Mouse (Mus musculus) CH12.LX (cell line): Measurements from ENCODE around the gene 6430548M08Rik.

Experiments
- BHLHE40 ChIP-seq: IDR thresholded peaks from 2 replicates; pipeline ENCODE4 v1.6.1; 2011; ENCODE audit warnings: mild to moderate bottlenecking, low read depth, low read length, improper control_type of control experiment
- CTCF ChIP-seq, 2 experiments: IDR thresholded peaks in 1 of 2; conservative IDR thresholded peaks in 1 of 2; 2 replicates each; pipeline ENCODE4 v1.5.1; 2011 to 2012; ENCODE audit warnings: low read depth in 2 of 2, low read length in 2 of 2, improper control_type of control experiment in 1 of 2, inconsistent platforms in 1 of 2, mild to moderate bottlenecking in 1 of 2, moderate library complexity in 1 of 2
- EP300 ChIP-seq: IDR thresholded peaks from 2 replicates; pipeline ENCODE4 v1.6.1; 2011; ENCODE audit warnings: low read length, improper control_type of control experiment
- HCFC1 ChIP-seq: IDR thresholded peaks from 2 replicates; pipeline ENCODE4 v1.6.1; 2012; ENCODE audit warnings: low read depth, mild to moderate bottlenecking, inconsistent platforms, low read length, improper control_type of control experiment
- MYC ChIP-seq: IDR thresholded peaks from 2 replicates; pipeline ENCODE4 v1.6.1; 2011; ENCODE audit warnings: low read depth, mild to moderate bottlenecking, improper control_type of control experiment, low read length
- NELFE ChIP-seq: IDR thresholded peaks from 2 replicates; pipeline ENCODE4 v1.6.1; 2011; ENCODE audit warnings: low read depth, low read length, improper control_type of control experiment
- RCOR1 ChIP-seq: conservative IDR thresholded peaks from 2 replicates; pipeline ENCODE4 v1.6.1; 2012; ENCODE audit warnings: low read depth, mild to moderate bottlenecking, inconsistent platforms, low read length, improper control_type of control experiment
- USF1 ChIP-seq: IDR thresholded peaks from 2 replicates; pipeline ENCODE4 v1.6.1; 2014; ENCODE audit warnings: low read depth, mild to moderate bottlenecking, inconsistent platforms, low read length, improper control_type of control experiment
- ZC3H11A ChIP-seq: IDR thresholded peaks from 2 replicates; pipeline ENCODE4 v1.6.1; 2012; ENCODE audit warnings: low read depth, mild to moderate bottlenecking, inconsistent platforms, low read length, improper control_type of control experiment
- ZKSCAN1 ChIP-seq: IDR thresholded peaks from 2 replicates; pipeline ENCODE4 v1.6.1; 2012; ENCODE audit warnings: low read depth, inconsistent platforms, low read length, improper control_type of control experiment, borderline replicate concordance
- ZNF384 ChIP-seq: IDR thresholded peaks from 2 replicates; pipeline ENCODE4 v1.6.1; 2012; ENCODE audit warnings: low read depth, low read length, improper control_type of control experiment, inconsistent platforms

GRCm38 (mm10) chr8:120065611-120066010 lies 48.3 kb upstream of the 6430548M08Rik start:
- TF ChIP-seq CTCF (conservative IDR thresholded peaks at IDR 0.05 in 1 of 2, IDR thresholded peaks at IDR 0.05 in 1 of 2; ENCODE audit: low read depth in 2 of 2, low read length in 2 of 2) (no peak), EP300 (no peak), USF1 (no peak), ZNF384 (no peak), ZC3H11A (no peak), BHLHE40 (no peak), HCFC1 (no peak), NELFE (no peak), ZKSCAN1 (no peak), MYC (no peak), RCOR1 (no peak)
